Mouse (Mus musculus): ENCODE measurements around the gene Cped1. TPM values are rescaled to one million over a fixed set of nuclear protein-coding genes. Genes with fewer than 3 reads are reported as not detected.

Gene Cped1
- total and polyA plus RNA-seq, 3 experiments, result not detected

DNA sequence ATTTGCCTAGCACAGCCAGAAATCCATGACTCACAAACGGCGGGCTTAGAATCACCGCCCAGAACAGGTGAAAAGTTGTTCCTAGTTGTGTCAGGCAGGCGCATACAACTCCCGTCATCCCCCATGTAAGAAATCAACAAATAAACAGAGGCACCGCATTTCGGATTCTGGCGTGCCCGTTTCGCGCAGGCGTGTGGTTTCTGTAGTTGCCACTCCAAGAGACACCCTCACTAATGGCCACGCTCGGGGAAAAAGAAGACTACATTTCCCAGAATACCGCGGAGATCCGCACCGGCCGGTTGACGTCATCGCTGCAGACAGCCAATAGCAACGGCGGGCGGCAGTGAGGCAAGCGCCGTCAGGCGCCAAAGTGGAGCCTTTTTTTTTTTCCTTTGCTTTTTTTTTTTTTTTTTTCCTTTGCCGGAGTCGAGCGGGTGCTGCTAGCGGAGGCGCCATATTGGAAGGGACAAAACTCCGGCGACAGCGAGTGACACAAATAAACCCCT, 36.4 kb upstream of the Cped1 start, which contains the start of gene Ing3:
Gene Ing3, plus strand, starts transcription at position 346 of the 506 bp plus-strand sequence.
- H3K9me3 ChIP-seq (replicated peaks; ENCODE audit: insufficient read depth, low read length), result no peaks in the 10 kb centered on the region
- H3K4me1 ChIP-seq (ENCODE audit: control insufficient read depth in 1 of 2, insufficient read depth in 2 of 2, low read length in 2 of 2), result peaks cover 0 to 6% of the 10 kb centered on the region in 2 experiments; a peak in 1 of 4 replicates
- peaks cover 0 to 1% of the 10 kb centered on the region in 2 experiments; a peak in 1 of 4 replicates for H3K27me3 ChIP-seq (ENCODE audit: control insufficient read depth in 1 of 2, insufficient read depth in 2 of 2, low read length in 2 of 2)
- peak; percentile 98 for DNase-seq (ENCODE audit: low read depth, low spot score)
- peak within 1 kb of the TSS; percentile 95 for H3K9ac ChIP-seq (ENCODE audit: control insufficient read depth, low read depth, low read length, poor library complexity, severe bottlenecking)
- peaks cover 5% of the 10 kb centered on the region for H3K79me2 ChIP-seq (ENCODE audit: control insufficient read depth, insufficient read depth, low read length, poor library complexity)
- H3K36me3 ChIP-seq (ENCODE audit: control insufficient read depth in 1 of 2, insufficient read depth in 2 of 2, low read length in 2 of 2), result peaks cover 0 to 6% of the 10 kb centered on the region in 2 experiments; a peak in 2 of 4 replicates
- H3K4me3 ChIP-seq (ENCODE audit: control insufficient read depth in 1 of 2, insufficient read depth in 1 of 2, low read depth in 2 of 2, low read length in 2 of 2), result peak within 1 kb of the TSS; percentile 80 to 89
- peak within 1 kb of the TSS; percentile 91 for H3K27ac ChIP-seq (ENCODE audit: control insufficient read depth, low read depth, low read length)
- TF ChIP-seq KAT2A (conservative IDR thresholded peaks at IDR 0.05; ENCODE audit: low read depth, low read length) (peak; percentile 92; the same call in 1 of the 2 replicates), E2F4 (IDR thresholded peaks at IDR 0.05; ENCODE audit: borderline replicate concordance, low read depth, low read length) (peak; percentile 69; the same call in 1 of the 2 replicates), MAFK (IDR thresholded peaks at IDR 0.05; ENCODE audit: borderline replicate concordance, low read depth, low read length) (no peak), POLR2AphosphoS5 (IDR thresholded peaks at IDR 0.05; ENCODE audit: borderline replicate concordance, low read depth, low read length) (no peak), RCOR1 (IDR thresholded peaks at IDR 0.05; ENCODE audit: low read depth, low read length) (no peak), MYC (IDR thresholded peaks at IDR 0.05; ENCODE audit: low read depth, low read length) (peak; percentile 55), EP300 (IDR thresholded peaks at IDR 0.05; ENCODE audit: low read depth in 1 of 2, low read length in 2 of 2) (0 out of 4 replicates have a peak, but pooled peaks of 1 of the 2 experiments have one; percentile 14), CHD2 (IDR thresholded peaks at IDR 0.05; ENCODE audit: low read length) (no peak; the same call in 1 of the 2 replicates), TAL1 (IDR thresholded peaks at IDR 0.05; ENCODE audit: low read length) (no peak), SMC3 (IDR thresholded peaks at IDR 0.05; ENCODE audit: low read depth, low read length) (no peak), MAZ (IDR thresholded peaks at IDR 0.05; ENCODE audit: low read depth, low read length) (no peak; the same call in 1 of the 2 replicates), BHLHE40 (IDR thresholded peaks at IDR 0.05; ENCODE audit: borderline replicate concordance, low read depth, low read length) (no peak), CTCF (IDR thresholded peaks at IDR 0.05 in 2 of 3, conservative IDR thresholded peaks at IDR 0.05 in 1 of 3; ENCODE audit: control insufficient read depth in 1 of 3, insufficient read depth in 1 of 3, low read depth in 2 of 3, low read length in 3 of 3, poor library complexity in 1 of 3, severe bottlenecking in 1 of 3) (no peak), TBP (IDR thresholded peaks at IDR 0.05; ENCODE audit: low read depth, low read length) (peak; percentile 37; the same call in 1 of the 2 replicates), JUND (IDR thresholded peaks at IDR 0.05; ENCODE audit: low read depth, low read length) (no peak), MEF2A (IDR thresholded peaks at IDR 0.05; ENCODE audit: extremely low read depth, insufficient replicate concordance, low read depth, low read length, poor library complexity, severe bottlenecking) (no peak), USF1 (IDR thresholded peaks at IDR 0.05; ENCODE audit: low read depth, low read length) (no peak), POLR2AphosphoS2 (IDR thresholded peaks at IDR 0.05; ENCODE audit: low read length) (no peak; the same call in 1 of the 2 replicates), USF2 (IDR thresholded peaks at IDR 0.05; ENCODE audit: borderline replicate concordance in 1 of 2, insufficient read depth in 1 of 2, low read depth in 1 of 2, low read length in 2 of 2) (no peak), ELF1 (IDR thresholded peaks at IDR 0.05; ENCODE audit: low read depth, low read length) (0 out of 2 replicates have a peak, but pooled peaks have one; percentile 59), MAX (IDR thresholded peaks at IDR 0.05; ENCODE audit: low read length) (peak; percentile 63), ETS1 (IDR thresholded peaks at IDR 0.05; ENCODE audit: low read depth, low read length) (peak; percentile 65; the same call in 1 of the 2 replicates), RAD21 (IDR thresholded peaks at IDR 0.05; ENCODE audit: low read depth, low read length) (no peak), SIN3A (IDR thresholded peaks at IDR 0.05; ENCODE audit: low read length) (peak; percentile 69), POLR2A (IDR thresholded peaks at IDR 0.05; ENCODE audit: control insufficient read depth in 1 of 2, insufficient read depth in 1 of 2, low read depth in 1 of 2, low read length in 2 of 2, poor library complexity in 1 of 2) (peak in 1 of 2 experiments; percentile 63; a peak in 2 of 4 replicates), ZMIZ1 (IDR thresholded peaks at IDR 0.05; ENCODE audit: low read depth, low read length) (no peak), NELFE (IDR thresholded peaks at IDR 0.05; ENCODE audit: low read depth, low read length) (peak; percentile 62), MXI1 (IDR thresholded peaks at IDR 0.05; ENCODE audit: low read depth, low read length) (peak; percentile 36; the same call in 1 of the 2 replicates), ZC3H11A (IDR thresholded peaks at IDR 0.05; ENCODE audit: low read depth, low read length) (0 out of 2 replicates have a peak, but pooled peaks have one; percentile 25), CHD1 (IDR thresholded peaks at IDR 0.05; ENCODE audit: low read depth, low read length) (no peak), ZKSCAN1 (IDR thresholded peaks at IDR 0.05; ENCODE audit: low read depth, low read length) (no peak; the same call in 1 of the 2 replicates), GATA1 (IDR thresholded peaks at IDR 0.05; ENCODE audit: low read depth, low read length) (no peak), HCFC1 (IDR thresholded peaks at IDR 0.05; ENCODE audit: low read depth, low read length) (peak; percentile 98), ZNF384 (IDR thresholded peaks at IDR 0.05; ENCODE audit: low read depth, low read length) (peak; percentile 99), NRF1 (IDR thresholded peaks at IDR 0.05; ENCODE audit: insufficient read depth, low read depth, low read length, poor library complexity, severe bottlenecking) (peak; percentile 69), UBTF (IDR thresholded peaks at IDR 0.05; ENCODE audit: borderline replicate concordance, insufficient read depth, low read depth, low read length) (no peak)
